Mouse (Mus musculus) stomach, postnatal 0 days (tissue): ENCODE data around the gene Med12l.
A peak's percentile ranks its signal among the peaks of the same experiment; 100 is the strongest.

Experiments used
- CTCF ChIP-seq: IDR thresholded peaks from 2 replicates; pipeline ENCODE4 v1.5.1; 2016; ENCODE audit warnings: antibody characterized with exemption, low read depth, mild to moderate bottlenecking, moderate library complexity
- EP300 ChIP-seq: optimal IDR thresholded peaks from 2 replicates; pipeline ENCODE3; 2016; ENCODE audit warnings: antibody characterized with exemption

GRCm38 (mm10) chr3:59169215-59169614 is 163.6 kb downstream of the Med12l start:
- TF ChIP-seq CTCF = peak; percentile 48
- TF ChIP-seq EP300 = no peak
